Mouse (Mus musculus) G1E (cell line): ENCODE data around the gene Tex11. TPM values are rescaled to one million over a fixed set of nuclear protein-coding genes. Genes with fewer than 3 reads are reported as not detected.
"Not testable (repeated sequence)": the region's sequence is repeated elsewhere in the genome, so short reads cannot be mapped to it uniquely, and the experiment has no call there.

Source experiments
- ATAC-seq: 2 replicates; pipeline ENCODE4 v1.8.0; 2016; ENCODE audit warnings: mild to moderate bottlenecking; ENCODE audit not compliant: insufficient number of reproducible peaks, poor library complexity, low FRiP score, severe bottlenecking; ENCODE audit errors: extremely low read depth
- DNase-seq: peaks from one replicate; pipeline ENCODE4 v3.0.0; 2012; ENCODE audit warnings: low spot score
- H3K27me3 ChIP-seq: 2 replicates; pipeline ENCODE4 v1.6.1; 2012; ENCODE audit warnings: mild to moderate bottlenecking, low read length, inconsistent platforms; ENCODE audit not compliant: insufficient read depth
- H3K36me3 ChIP-seq: replicated peaks from 2 replicates; pipeline ENCODE3; 2012; ENCODE audit warnings: mild to moderate bottlenecking, inconsistent platforms
- H3K4me1 ChIP-seq: 2 replicates; pipeline ENCODE4 v1.6.1; 2012; ENCODE audit warnings: low read depth, low read length, inconsistent platforms, mixed read lengths; ENCODE audit not compliant: insufficient read depth
- H3K4me3 ChIP-seq: 2 replicates; pipeline ENCODE4 v1.5.1; 2012; ENCODE audit warnings: low read depth, mild to moderate bottlenecking, inconsistent platforms, low read length, moderate library complexity, mixed read lengths
- H3K9me3 ChIP-seq: replicated peaks from 2 replicates; pipeline ENCODE4 v1.6.1; 2012; ENCODE audit warnings: inconsistent platforms
- CTCF ChIP-seq: IDR thresholded peaks from 2 replicates; pipeline ENCODE4 v1.5.1; 2012; ENCODE audit warnings: low read depth, low read length, inconsistent platforms, mixed read lengths
- GATA1 ChIP-seq: IDR thresholded peaks from 2 replicates; pipeline ENCODE4 v1.6.1; 2012; ENCODE audit warnings: borderline replicate concordance, low read length, inconsistent platforms, mixed read lengths
- GATA2 ChIP-seq: IDR thresholded peaks from 2 replicates; pipeline ENCODE4 v1.6.1; 2012; ENCODE audit warnings: low read depth, low read length, inconsistent platforms, borderline replicate concordance
- POLR2AphosphoS5 ChIP-seq: IDR thresholded peaks from 2 replicates; pipeline ENCODE4 v1.6.1; 2012; ENCODE audit warnings: low read depth, low read length, inconsistent platforms; ENCODE audit not compliant: insufficient replicate concordance
- TAL1 ChIP-seq: conservative IDR thresholded peaks from 2 replicates; pipeline ENCODE4 v1.6.1; 2012; ENCODE audit warnings: low read depth, low read length, inconsistent platforms, mixed read lengths
- polyA plus RNA-seq: library from polyadenylated mRNA; stranded (reverse); fragments of >175 nt; gene quantifications from 2 replicates; pipeline ENCODE4 v1.2.3, GENCODE M21; 2012
- total RNA-seq, 2 experiments: library from RNA; stranded (forward) in 1 of 2; stranded (reverse) in 1 of 2; fragments of 200-1000 nt in 1 of 2; fragments of >200 nt in 1 of 2; fragmentation: Nextera tagmentation in 1 of 2; gene quantifications; 2 replicates each; pipeline ENCODE4 v1.2.3; 2014 to 2017

The Tex11 gene
- total RNA-seq (2014; fragmentation: Nextera tagmentation) (not detected in 2 replicates), total RNA-seq (2017) (not detected in 2 replicates), polyA plus RNA-seq (not detected in 2 replicates)

- Histone ChIP-seq H3K4me3 (no peak within 1 kb of the TSS), H3K36me3 (no peaks in the 10 kb centered on the region), H3K27me3 (no peaks in the 10 kb centered on the region), H3K9me3 (no peaks in the 10 kb centered on the region), H3K4me1 (no peaks in the 10 kb centered on the region)
- DNase-seq (no peak), ATAC-seq (no peak)
- no peak for TF ChIP-seq POLR2AphosphoS5
- TF ChIP-seq CTCF: no peak
- TF ChIP-seq TAL1: no peak
- TF ChIP-seq GATA1: no peak
- no peak for TF ChIP-seq GATA2
Measured at GRCm38 (mm10) chrX:101059541-101059940, at the start of gene Tex11. Gene Tex11, minus strand, starts transcription at chrX:101059667.

- H3K27me3 ChIP-seq: peaks cover 3% of the 10 kb centered on the region; the same call in 1 of the 2 replicates
- ATAC-seq (no peak), DNase-seq (no peak)
- H3K4me3 ChIP-seq: no peak within 1 kb of the TSS
- no peaks in the 10 kb centered on the region for H3K36me3 ChIP-seq
- no peaks in the 10 kb centered on the region for H3K4me1 ChIP-seq
- no peaks in the 10 kb centered on the region for H3K9me3 ChIP-seq
- no peak for TF ChIP-seq GATA1
Measured at GRCm38 (mm10) chrX:101085920-101086319, 26.5 kb upstream of the Tex11 start, which contains the start of gene Slc7a3. Gene Slc7a3, minus strand, starts transcription at chrX:101086020.

- H3K4me1 ChIP-seq, DNase-seq, H3K4me3 ChIP-seq, ATAC-seq, H3K36me3 ChIP-seq, H3K27me3 ChIP-seq, H3K9me3 ChIP-seq: not testable (repeated sequence)
Measured at GRCm38 (mm10) chrX:101085211-101085610, 25.7 kb upstream of the Tex11 start.

- TF ChIP-seq GATA1: no peak
- no peak for TF ChIP-seq GATA2
- no peak for TF ChIP-seq TAL1
- no peak for TF ChIP-seq CTCF
- TF ChIP-seq POLR2AphosphoS5: no peak
- no peaks in the 10 kb centered on the region for H3K9me3 ChIP-seq
- H3K4me3 ChIP-seq: no peak overlapping the region
- DNase-seq: no peak
- peaks cover 3% of the 10 kb centered on the region; the same call in 1 of the 2 replicates for H3K27me3 ChIP-seq
- H3K36me3 ChIP-seq: no peaks in the 10 kb centered on the region
- no peak for ATAC-seq
- H3K4me1 ChIP-seq: no peaks in the 10 kb centered on the region
Measured at GRCm38 (mm10) chrX:101084192-101084591, 24.7 kb upstream of the Tex11 start.

GRCm38 (mm10) chrX:101065245-101065644 lies 5.8 kb upstream of the Tex11 start:
- H3K36me3 ChIP-seq: no peaks in the 10 kb centered on the region
- H3K9me3 ChIP-seq: no peaks in the 10 kb centered on the region
- ATAC-seq: no peak
- no peaks in the 10 kb centered on the region for H3K4me1 ChIP-seq
- no peaks in the 10 kb centered on the region for H3K27me3 ChIP-seq
- TF ChIP-seq POLR2AphosphoS5: no peak
- H3K4me3 ChIP-seq: no peak overlapping the region
- no peak for DNase-seq

GRCm38 (mm10) chrX:101063503-101063902 lies 4.0 kb upstream of the Tex11 start:
- DNase-seq: no peak
- Histone ChIP-seq H3K27me3 (no peaks in the 10 kb centered on the region), H3K9me3 (no peaks in the 10 kb centered on the region), H3K36me3 (no peaks in the 10 kb centered on the region), H3K4me3 (no peak overlapping the region), H3K4me1 (no peaks in the 10 kb centered on the region)
- no peak for ATAC-seq
- TF ChIP-seq GATA1: no peak
- TF ChIP-seq POLR2AphosphoS5: no peak
- TF ChIP-seq TAL1: no peak
- TF ChIP-seq CTCF: no peak
- no peak for TF ChIP-seq GATA2

GRCm38 (mm10) chrX:100943640-100944039 lies 115.8 kb downstream of the Tex11 start:
- Histone ChIP-seq H3K36me3 (no peaks in the 10 kb centered on the region), H3K4me1 (no peaks in the 10 kb centered on the region), H3K4me3 (no peak overlapping the region), H3K9me3 (no peaks in the 10 kb centered on the region), H3K27me3 (no peaks in the 10 kb centered on the region)
- DNase-seq: no peak
- no peak for ATAC-seq
- TF ChIP-seq GATA1 (no peak), GATA2 (no peak), TAL1 (no peak), POLR2AphosphoS5 (no peak), CTCF (no peak)
